Mouse (Mus musculus) forebrain, embryonic 13.5 days (tissue): Measurements from ENCODE around the gene Olfr1020. TPM values are rescaled to one million over a fixed set of nuclear protein-coding genes. Genes with fewer than 3 reads are reported as not detected.

Experiments used
- ATAC-seq: fragments of 200-750 bp; cut with Nextera tagmentation; 2 replicates; pipeline ENCODE4 v1.8.0; 2017
- H3K27ac ChIP-seq: fragments of 300-500 bp; sonication (generic); 2 replicates; pipeline ENCODE4 v1.5.1; 2015; ENCODE audit warnings: inconsistent platforms, mild to moderate bottlenecking, moderate library complexity
- H3K27me3 ChIP-seq: fragments of 300-500 bp; sonication (generic); 2 replicates; pipeline ENCODE4 v1.6.1; 2015; ENCODE audit warnings: mild to moderate bottlenecking, inconsistent platforms
- H3K36me3 ChIP-seq: fragments of 300-500 bp; sonication (generic); 2 replicates; pipeline ENCODE4 v1.6.1; 2015; ENCODE audit warnings: mild to moderate bottlenecking, inconsistent platforms; ENCODE audit not compliant: poor library complexity, severe bottlenecking
- H3K4me1 ChIP-seq: fragments of 300-500 bp; sonication (generic); 2 replicates; pipeline ENCODE4 v1.6.1; 2015; ENCODE audit warnings: inconsistent platforms
- H3K4me2 ChIP-seq: fragments of 300-500 bp; sonication (generic); 2 replicates; pipeline ENCODE4 v1.6.1; 2015; ENCODE audit warnings: inconsistent platforms, mild to moderate bottlenecking, moderate library complexity
- H3K4me3 ChIP-seq: fragments of 300-500 bp; sonication (generic); 2 replicates; pipeline ENCODE4 v1.5.1; 2015; ENCODE audit warnings: mild to moderate bottlenecking, inconsistent platforms
- H3K9ac ChIP-seq: fragments of 300-500 bp; sonication (generic); 2 replicates; pipeline ENCODE4 v1.6.1; 2015; ENCODE audit warnings: mild to moderate bottlenecking, inconsistent platforms
- H3K9me3 ChIP-seq: fragments of 300-500 bp; sonication (generic); replicated peaks from 2 replicates; pipeline ENCODE4 v1.6.1; 2016; ENCODE audit warnings: inconsistent platforms
- WGBS: fragments of 180-500 bp; shearing (Covaris S2); methylation state at CpG from one replicate; pipeline ENCODE4 v1.1.7; 2015; 5-methylcytosine and 5-hydroxymethylcytosine counted together
- polyA plus RNA-seq: library from polyadenylated mRNA; unstranded; fragments of >200 nt; fragmentation: Nextera tagmentation; extraction: Ambion mirVana; gene quantifications from 2 replicates; pipeline ENCODE4 v1.2.1, GENCODE M21; 2015

Gene Olfr1020
- polyA plus RNA-seq = not detected in 2 replicates

DNA sequence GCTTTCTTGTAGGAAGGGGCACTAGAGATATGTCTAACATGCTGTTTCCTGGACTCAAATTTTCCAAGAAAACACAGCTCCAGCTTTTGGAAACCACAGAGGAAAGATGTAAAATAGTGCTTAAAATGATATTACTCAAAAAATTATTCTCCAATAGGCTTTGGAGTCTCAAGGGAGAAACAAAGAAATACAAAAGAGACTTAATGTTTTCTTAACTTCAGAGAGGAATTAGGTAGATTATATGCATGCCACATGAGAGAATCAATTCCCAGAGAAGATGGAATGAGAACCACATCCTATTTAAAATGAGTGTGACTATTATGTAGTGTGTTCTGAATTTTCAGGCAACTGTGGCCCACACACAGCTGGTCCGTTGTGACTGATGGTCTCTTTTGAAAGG lies at the start of gene Olfr1020:
TSS of gene Olfr1020 (plus strand) at position 301 of the 400 bp plus-strand sequence.
- H3K4me2 ChIP-seq = no peak within 1 kb of the TSS
- ATAC-seq = no peak
- no peaks in the 10 kb centered on the region for H3K36me3 ChIP-seq
- 91% methylated on average over 1 of the region's 1 CpGs for WGBS
- no peaks in the 10 kb centered on the region for H3K27me3 ChIP-seq
- no peaks in the 10 kb centered on the region for H3K9me3 ChIP-seq
- H3K27ac ChIP-seq = no peak within 1 kb of the TSS
- H3K4me3 ChIP-seq = no peak within 1 kb of the TSS
- H3K9ac ChIP-seq = no peak within 1 kb of the TSS
- no peaks in the 10 kb centered on the region for H3K4me1 ChIP-seq

DNA sequence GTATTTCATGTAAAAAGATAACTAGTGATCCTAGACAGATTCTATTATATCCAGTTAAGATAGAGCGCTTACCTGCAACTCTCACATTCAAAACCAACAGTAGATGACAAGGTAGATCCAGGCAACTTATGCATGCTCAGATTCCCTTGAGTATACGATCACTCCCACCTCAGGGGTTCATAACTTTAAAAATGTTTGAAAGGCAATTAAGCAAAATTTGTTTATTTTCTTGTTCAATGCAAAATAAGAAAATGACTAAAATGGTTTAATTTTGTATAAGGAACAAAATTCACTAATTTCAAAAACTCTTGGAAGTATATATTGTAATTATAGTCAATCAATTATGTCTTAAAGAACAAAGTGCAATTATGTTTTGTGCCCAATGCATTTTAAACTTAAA lies 44.4 kb upstream of the Olfr1020 start, which contains the start of gene Olfr1016:
TSS of gene Olfr1016 (minus strand) at position 101 of the 400 bp plus-strand sequence.
- Histone ChIP-seq H3K4me1 (no peaks in the 10 kb centered on the region), H3K27me3 (no peaks in the 10 kb centered on the region), H3K9me3 (no peaks in the 10 kb centered on the region), H3K36me3 (no peaks in the 10 kb centered on the region), H3K4me3 (no peak within 1 kb of the TSS), H3K9ac (no peak within 1 kb of the TSS), H3K4me2 (no peak within 1 kb of the TSS), H3K27ac (no peak within 1 kb of the TSS)
- ATAC-seq = no peak
- WGBS = 94% methylated on average over 2 of the region's 2 CpGs

DNA sequence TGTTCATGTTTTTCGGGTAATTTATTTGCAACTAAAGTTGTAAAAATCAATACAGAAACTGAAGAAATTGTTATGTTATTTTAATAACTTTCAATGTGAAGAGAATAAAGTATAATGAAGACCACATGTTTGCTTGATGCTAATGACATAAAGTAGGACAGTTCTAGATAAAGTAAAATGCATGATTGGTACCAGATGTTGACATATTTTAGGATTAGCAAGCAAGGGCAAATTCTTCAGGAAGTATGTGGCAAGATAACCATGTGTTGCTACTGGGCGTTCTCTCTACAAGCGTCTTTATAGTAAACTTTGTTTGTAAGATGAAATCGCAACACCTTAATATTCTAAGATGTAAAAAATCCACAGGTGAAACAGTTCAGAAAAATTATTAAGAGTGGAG lies 42.3 kb upstream of the Olfr1020 start:
- Histone ChIP-seq H3K4me1 (no peaks in the 10 kb centered on the region), H3K4me2 (no peak overlapping the region), H3K9ac (no peak overlapping the region), H3K27ac (no peak overlapping the region), H3K27me3 (no peaks in the 10 kb centered on the region), H3K36me3 (no peaks in the 10 kb centered on the region), H3K9me3 (no peaks in the 10 kb centered on the region), H3K4me3 (no peak overlapping the region)
- ATAC-seq = no peak
- 95% methylated on average over 4 of the region's 4 CpGs for whole genome bisulfite sequencing

DNA sequence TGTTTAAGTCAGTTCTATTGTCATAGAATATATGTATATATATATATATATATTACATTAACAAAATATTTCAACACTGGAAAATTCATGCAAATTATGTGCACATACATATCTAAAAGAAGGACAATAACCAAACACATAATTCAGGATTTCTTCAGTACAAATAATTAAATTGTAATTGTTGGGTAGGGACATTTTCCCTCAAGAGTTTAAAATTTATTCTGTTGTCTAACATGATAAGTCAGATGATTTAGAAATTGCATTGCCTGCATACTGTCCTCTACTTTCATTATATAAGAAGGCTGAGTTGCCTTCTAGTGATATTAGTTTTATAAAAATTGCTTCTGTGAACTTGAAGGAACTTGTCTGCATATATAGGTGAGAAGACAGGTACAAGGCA lies 28.7 kb upstream of the Olfr1020 start, which contains the start of gene Olfr1018:
TSS of gene Olfr1018 (plus strand) at position 301 of the 400 bp plus-strand sequence.
- no peak for ATAC-seq
- no peaks in the 10 kb centered on the region for H3K4me1 ChIP-seq
- no peaks in the 10 kb centered on the region for H3K9me3 ChIP-seq
- H3K9ac ChIP-seq = no peak within 1 kb of the TSS
- H3K36me3 ChIP-seq = no peaks in the 10 kb centered on the region
- no peak within 1 kb of the TSS for H3K4me3 ChIP-seq
- no peak within 1 kb of the TSS for H3K4me2 ChIP-seq
- no peak within 1 kb of the TSS for H3K27ac ChIP-seq
- no peaks in the 10 kb centered on the region for H3K27me3 ChIP-seq

DNA sequence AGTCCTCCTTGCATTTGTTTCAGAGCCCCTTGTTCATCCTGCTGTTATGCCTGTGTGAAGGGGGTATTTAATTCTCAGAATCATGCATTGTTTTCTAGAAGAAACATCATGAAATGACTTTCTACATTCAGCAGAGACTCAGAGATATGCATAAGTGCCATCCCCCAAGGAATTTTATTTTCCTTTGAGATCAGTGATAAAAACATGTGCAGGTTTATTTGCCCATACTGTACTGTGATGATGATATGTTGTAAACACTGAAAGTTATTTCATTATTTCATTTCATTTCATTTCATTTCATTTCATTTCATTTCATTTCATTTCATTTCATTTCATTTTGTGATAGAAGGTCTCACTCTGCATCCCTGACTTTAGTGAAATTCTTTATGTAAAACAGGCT lies 1.4 kb upstream of the Olfr1020 start, which contains the start of gene Olfr1019:
TSS of gene Olfr1019 (minus strand) at position 101 of the 400 bp plus-strand sequence.
- no peak for ATAC-seq
- no peaks in the 10 kb centered on the region for H3K36me3 ChIP-seq
- no peak within 1 kb of the TSS for H3K4me3 ChIP-seq
- no peaks in the 10 kb centered on the region for H3K9me3 ChIP-seq
- H3K9ac ChIP-seq = no peak within 1 kb of the TSS
- no peak within 1 kb of the TSS for H3K27ac ChIP-seq
- no peaks in the 10 kb centered on the region for H3K4me1 ChIP-seq
- no peaks in the 10 kb centered on the region for H3K27me3 ChIP-seq
- no peak within 1 kb of the TSS for H3K4me2 ChIP-seq

DNA sequence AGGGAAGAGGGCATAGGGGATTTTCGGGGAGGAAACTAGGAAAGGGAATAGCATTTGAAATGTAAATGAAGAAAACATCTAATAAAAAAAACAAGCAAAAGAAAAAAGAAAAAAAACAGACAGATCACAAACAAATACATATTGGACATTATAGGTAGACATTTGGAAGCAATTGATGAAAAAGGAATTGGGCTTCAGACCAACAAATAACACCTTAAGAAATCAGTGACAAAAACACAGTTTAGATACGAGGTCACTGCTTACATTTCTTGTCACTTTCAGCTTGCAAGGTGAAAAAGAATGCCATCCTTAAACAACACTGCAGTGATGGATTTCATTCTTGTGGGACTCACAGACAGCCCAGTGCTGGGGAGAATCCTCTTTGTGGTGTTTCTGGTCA lies 21.5 kb downstream of the Olfr1020 start, which contains the start of gene Olfr1022:
TSS of gene Olfr1022 (plus strand) at position 301 of the 400 bp plus-strand sequence.
- H3K9me3 ChIP-seq = no peaks in the 10 kb centered on the region
- H3K27me3 ChIP-seq = no peaks in the 10 kb centered on the region
- H3K4me3 ChIP-seq = no peak within 1 kb of the TSS
- no peaks in the 10 kb centered on the region for H3K4me1 ChIP-seq
- no peak within 1 kb of the TSS for H3K27ac ChIP-seq
- H3K9ac ChIP-seq = no peak within 1 kb of the TSS
- no peaks in the 10 kb centered on the region for H3K36me3 ChIP-seq
- WGBS = 67% methylated on average over 2 of the region's 2 CpGs
- ATAC-seq = no peak
- H3K4me2 ChIP-seq = no peak within 1 kb of the TSS

DNA sequence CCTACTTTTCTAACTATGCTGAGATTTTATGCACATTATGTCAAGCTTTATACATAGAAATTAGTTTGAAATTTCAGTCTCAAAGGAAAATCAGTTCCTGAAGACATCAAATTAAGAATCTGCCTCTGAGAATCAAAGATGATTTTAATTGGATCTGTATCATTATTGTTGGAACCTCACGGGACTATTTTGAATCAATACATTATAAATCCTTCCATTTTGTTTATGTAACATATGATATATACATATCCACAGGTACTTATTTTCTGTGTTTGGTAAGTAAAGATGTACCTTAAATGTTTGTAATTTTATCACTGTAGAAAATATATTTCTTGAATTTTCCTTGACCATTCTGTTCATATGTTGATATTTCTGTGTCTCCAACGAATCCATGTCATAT lies 38.5 kb downstream of the Olfr1020 start, which contains the start of gene Olfr1023:
TSS of gene Olfr1023 (plus strand) at position 301 of the 400 bp plus-strand sequence.
- no peaks in the 10 kb centered on the region for H3K4me1 ChIP-seq
- no peaks in the 10 kb centered on the region for H3K27me3 ChIP-seq
- no peak within 1 kb of the TSS for H3K4me2 ChIP-seq
- H3K4me3 ChIP-seq = no peak within 1 kb of the TSS
- H3K27ac ChIP-seq = no peak within 1 kb of the TSS
- WGBS = 75% methylated on average over 2 of the region's 2 CpGs
- H3K36me3 ChIP-seq = no peaks in the 10 kb centered on the region
- ATAC-seq = no peak
- H3K9ac ChIP-seq = no peak within 1 kb of the TSS
- H3K9me3 ChIP-seq = no peaks in the 10 kb centered on the region

Other genes starting within 250 kb of the Olfr1020 start
- gene Olfr1000, start 235.1 kb upstream of the Olfr1020 start, polyA plus RNA-seq = not detected in 2 replicates
- not detected in 2 replicates for gene Olfr1002, start 196.3 kb upstream of the Olfr1020 start, polyA plus RNA-seq
- not detected in 2 replicates for gene Olfr154, start 182.6 kb upstream of the Olfr1020 start, polyA plus RNA-seq
- gene Olfr1006, start 168.3 kb upstream of the Olfr1020 start, polyA plus RNA-seq = not detected in 2 replicates
- not detected in 2 replicates for gene Olfr1008, start 157.6 kb upstream of the Olfr1020 start, polyA plus RNA-seq
- not detected in 2 replicates for gene Olfr1009, start 131.6 kb upstream of the Olfr1020 start, polyA plus RNA-seq
- not detected in 2 replicates for gene Olfr1012, start 84.3 kb upstream of the Olfr1020 start, polyA plus RNA-seq
- gene Olfr1013, start 79.9 kb upstream of the Olfr1020 start, polyA plus RNA-seq = not detected in 2 replicates
- gene Olfr1014, start 74.3 kb upstream of the Olfr1020 start, polyA plus RNA-seq = not detected in 2 replicates
- not detected in 2 replicates for gene Olfr1015, start 65.0 kb upstream of the Olfr1020 start, polyA plus RNA-seq
- not detected in 2 replicates for gene Olfr1016, start 44.5 kb upstream of the Olfr1020 start, polyA plus RNA-seq
- gene Olfr1018, start 28.6 kb upstream of the Olfr1020 start, polyA plus RNA-seq = not detected in 2 replicates
- gene Olfr1019, start 1.5 kb upstream of the Olfr1020 start, polyA plus RNA-seq = not detected in 2 replicates
- gene Olfr1022, start 21.6 kb downstream of the Olfr1020 start, polyA plus RNA-seq = not detected in 2 replicates
- not detected in 2 replicates for gene Olfr1023, start 38.6 kb downstream of the Olfr1020 start, polyA plus RNA-seq
- gene Olfr1024, start 58.0 kb downstream of the Olfr1020 start, polyA plus RNA-seq = not detected in 2 replicates
- gene Olfr1025-ps1, start 68.2 kb downstream of the Olfr1020 start, polyA plus RNA-seq = not detected in 2 replicates
- not detected in 2 replicates for gene Olfr1026, start 74.5 kb downstream of the Olfr1020 start, polyA plus RNA-seq
- not detected in 2 replicates for gene Olfr1028, start 103.4 kb downstream of the Olfr1020 start, polyA plus RNA-seq
- gene Olfr1029, start 126.9 kb downstream of the Olfr1020 start, polyA plus RNA-seq = not detected in 2 replicates
- not detected in 2 replicates for gene Olfr1030, start 132.2 kb downstream of the Olfr1020 start, polyA plus RNA-seq
- not detected in 2 replicates for gene Olfr1031, start 143.3 kb downstream of the Olfr1020 start, polyA plus RNA-seq
- gene Olfr1032, start 158.5 kb downstream of the Olfr1020 start, polyA plus RNA-seq = not detected in 2 replicates
- not detected in 2 replicates for gene Olfr1033, start 173.6 kb downstream of the Olfr1020 start, polyA plus RNA-seq
- gene Olfr1034, start 198.8 kb downstream of the Olfr1020 start, polyA plus RNA-seq = not detected in 2 replicates
- not detected in 2 replicates for gene Olfr1036, start 227.0 kb downstream of the Olfr1020 start, polyA plus RNA-seq
- not detected in 2 replicates for gene Olfr1037, start 240.4 kb downstream of the Olfr1020 start, polyA plus RNA-seq